Mouse (Mus musculus) kidney, adult 2 months (tissue): ENCODE data around the gene Il33. TPM values are rescaled to one million over a fixed set of nuclear protein-coding genes. Genes with fewer than 3 reads are reported as not detected.

Experiments used
- DNase-seq: peaks from one replicate; pipeline ENCODE4 v3.0.0; 2021
- H3K27ac ChIP-seq: fragments of 200-500 bp; 2 replicates; pipeline ENCODE4 v1.5.1; 2012; ENCODE audit warnings: low read depth, low read length, control low read depth, inconsistent platforms; ENCODE audit not compliant: insufficient read depth
- H3K27me3 ChIP-seq: fragments of 200-500 bp; replicated peaks from 2 replicates; pipeline ENCODE4 v1.6.1; 2012; ENCODE audit warnings: mild to moderate bottlenecking, moderate library complexity, low read length, inconsistent platforms; ENCODE audit not compliant: control insufficient read depth, insufficient read depth
- H3K36me3 ChIP-seq: fragments of 200-500 bp; 2 replicates; pipeline ENCODE4 v1.6.1; 2012; ENCODE audit warnings: mild to moderate bottlenecking, moderate library complexity, low read length, inconsistent platforms; ENCODE audit not compliant: control insufficient read depth, insufficient read depth
- H3K4me1 ChIP-seq: fragments of 200-500 bp; 2 replicates; pipeline ENCODE4 v1.6.1; 2011; ENCODE audit warnings: low read length; ENCODE audit not compliant: control insufficient read depth, insufficient read depth
- H3K4me3 ChIP-seq: fragments of 200-500 bp; 2 replicates; pipeline ENCODE4 v1.5.1; 2011; ENCODE audit warnings: mild to moderate bottlenecking, low read depth, low read length, control low read depth; ENCODE audit not compliant: insufficient read depth
- CTCF ChIP-seq: fragments of 200-500 bp; conservative IDR thresholded peaks from 2 replicates; pipeline ENCODE4 v1.5.1; 2011; ENCODE audit warnings: low read depth, mild to moderate bottlenecking, control low read depth, low read length, moderate library complexity, mixed read lengths; ENCODE audit not compliant: insufficient read depth, insufficient read length
- POLR2A ChIP-seq: fragments of 200-500 bp; IDR thresholded peaks from one replicate; pipeline ENCODE4 v1.6.1; 2011; ENCODE audit warnings: low read depth, low read length, control low read depth
- WGBS: fragments of 180-500 bp; shearing (Covaris S2); methylation state at CpG from one replicate; pipeline ENCODE4 v1.1.7; 2018; 5-methylcytosine and 5-hydroxymethylcytosine counted together
- polyA plus RNA-seq: library from polyadenylated mRNA; depleted of rRNA; stranded (reverse); fragments of >200 nt; gene quantifications from 2 replicates; pipeline ENCODE4 v1.2.3, GENCODE M21; 2012

Il33 gene
- polyA plus RNA-seq, 1 experiment, result 8.2 TPM

GRCm38 (mm10) chr19:29888946-29889345 is 36.0 kb upstream of the Il33 start:
- H3K4me3 ChIP-seq, result no peak overlapping the region
- no peak for DNase-seq

GRCm38 (mm10) chr19:29891981-29892380 is 32.9 kb upstream of the Il33 start:
- DNase-seq, result no peak
- H3K27me3 ChIP-seq, result no peaks in the 10 kb centered on the region
- H3K4me3 ChIP-seq, result no peak overlapping the region
- WGBS, result 80% methylated on average over 4 of the region's 4 CpGs
- TF ChIP-seq POLR2A (no peak), CTCF (no peak)
- no peaks in the 10 kb centered on the region for H3K36me3 ChIP-seq
- H3K27ac ChIP-seq, result no peak overlapping the region
- H3K4me1 ChIP-seq, result no peaks in the 10 kb centered on the region

More at GRCm38 (mm10) chr19:29888946-29889345, 36.0 kb upstream of the Il33 start:
- Histone ChIP-seq H3K4me1 (no peaks in the 10 kb centered on the region), H3K36me3 (no peaks in the 10 kb centered on the region), H3K27me3 (no peaks in the 10 kb centered on the region), H3K27ac (no peak overlapping the region)
- no peak for TF ChIP-seq CTCF
- TF ChIP-seq POLR2A, result no peak
- 88% methylated on average over 6 of the region's 6 CpGs for WGBS

DNA sequence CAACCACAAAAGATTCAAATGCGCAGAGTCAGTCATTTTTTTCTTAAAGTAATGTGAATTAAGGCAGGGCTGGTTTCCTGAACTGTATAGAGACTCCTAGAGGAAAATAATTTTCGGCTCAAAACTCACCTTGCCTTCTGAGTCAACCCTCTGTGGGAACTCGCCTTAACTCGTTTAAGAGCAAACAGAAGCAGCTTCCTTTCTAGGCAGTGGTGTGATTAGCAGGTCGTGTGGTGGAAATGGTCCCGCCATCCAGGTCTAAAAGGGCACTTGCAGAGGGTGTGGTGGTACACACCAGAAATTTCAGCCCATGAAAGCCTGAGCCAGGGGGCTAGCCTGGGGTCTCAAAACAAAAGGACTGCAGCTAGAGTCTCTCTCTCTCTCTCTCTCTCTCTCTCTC is 32.1 kb upstream of the Il33 start:
- Histone ChIP-seq H3K4me1 (no peaks in the 10 kb centered on the region), H3K27ac (no peak overlapping the region), H3K27me3 (no peaks in the 10 kb centered on the region), H3K36me3 (no peaks in the 10 kb centered on the region), H3K4me3 (no peak overlapping the region)
- TF ChIP-seq CTCF (no peak), POLR2A (no peak)
- WGBS, result 79% methylated on average over 6 of the region's 6 CpGs
- DNase-seq, result no peak

GRCm38 (mm10) chr19:29893718-29894273 is 31.1 kb upstream of the Il33 start:
- H3K36me3 ChIP-seq, result no peaks in the 10 kb centered on the region
- no peak for DNase-seq
- H3K27ac ChIP-seq, result no peak overlapping the region
- H3K4me3 ChIP-seq, result no peak overlapping the region
- no peaks in the 10 kb centered on the region for H3K4me1 ChIP-seq
- H3K27me3 ChIP-seq, result no peaks in the 10 kb centered on the region
- 86% methylated on average over 4 of the region's 4 CpGs for WGBS
- TF ChIP-seq POLR2A (no peak), CTCF (no peak)

- no peak for DNase-seq
- Histone ChIP-seq H3K27ac (no peak overlapping the region), H3K36me3 (no peaks in the 10 kb centered on the region), H3K4me1 (no peaks in the 10 kb centered on the region), H3K27me3 (no peaks in the 10 kb centered on the region), H3K4me3 (no peak overlapping the region)
- 80% methylated on average over 12 of the region's 12 CpGs for WGBS
- no peak for TF ChIP-seq CTCF
- no peak for TF ChIP-seq POLR2A
Observed at GRCm38 (mm10) chr19:29894381-29894780, 30.5 kb upstream of the Il33 start.

DNA sequence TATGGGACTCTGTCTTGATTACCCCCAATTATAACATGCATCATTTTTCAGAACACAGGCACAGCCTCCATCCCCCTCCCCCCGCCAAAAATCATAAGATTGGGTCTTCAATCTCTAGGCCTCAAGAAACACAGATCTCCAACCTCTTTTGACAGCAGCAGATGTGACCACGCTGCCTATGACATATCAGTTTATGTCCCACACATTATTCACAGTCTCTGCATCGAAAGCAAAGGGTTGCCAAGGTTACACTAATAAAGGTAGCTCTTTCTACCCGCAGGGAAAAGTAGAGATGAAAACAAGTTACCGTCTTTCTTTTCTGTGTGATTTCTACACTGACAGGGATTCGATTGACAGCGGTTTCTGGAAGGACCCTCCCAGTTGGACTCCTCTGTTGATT is 29.9 kb upstream of the Il33 start:
- 87% methylated on average over 7 of the region's 7 CpGs for WGBS
- Histone ChIP-seq H3K27ac (no peak overlapping the region), H3K4me3 (no peak overlapping the region), H3K4me1 (no peaks in the 10 kb centered on the region), H3K27me3 (no peaks in the 10 kb centered on the region), H3K36me3 (no peaks in the 10 kb centered on the region)
- TF ChIP-seq CTCF (no peak), POLR2A (no peak)
- DNase-seq, result no peak

DNA sequence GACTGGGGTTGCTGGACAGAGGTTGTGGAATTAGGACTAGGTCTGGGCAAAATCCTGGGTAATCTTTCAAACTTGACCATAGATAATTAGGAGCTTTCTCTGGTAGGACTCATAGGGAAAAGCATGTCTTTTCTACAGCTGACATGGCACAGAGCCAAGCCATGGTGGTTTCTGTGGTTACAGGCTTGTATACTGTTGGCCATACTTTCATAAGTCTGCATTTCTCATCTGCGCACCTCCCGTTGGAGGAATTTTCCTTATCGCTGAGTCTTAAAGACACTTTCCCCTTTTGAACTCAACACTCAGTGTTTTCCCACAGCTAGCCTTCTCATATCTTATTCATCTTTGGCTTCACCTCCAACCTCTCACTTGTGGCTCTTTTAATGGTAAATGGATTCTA is 24.6 kb upstream of the Il33 start:
- Histone ChIP-seq H3K27ac (no peak overlapping the region), H3K4me1 (no peaks in the 10 kb centered on the region), H3K27me3 (no peaks in the 10 kb centered on the region), H3K4me3 (no peak overlapping the region), H3K36me3 (no peaks in the 10 kb centered on the region)
- no peak for TF ChIP-seq POLR2A
- no peak for TF ChIP-seq CTCF
- WGBS, result 87% methylated on average over 3 of the region's 3 CpGs
- no peak for DNase-seq
